Mouse (Mus musculus) hindbrain, embryonic 12.5 days (tissue): Measurements from ENCODE around the gene Axin2. TPM values are rescaled to one million over a fixed set of nuclear protein-coding genes. Genes with fewer than 3 reads are reported as not detected.

Experiments used
- ATAC-seq: fragments of 200-750 bp; cut with Nextera tagmentation; 2 replicates; pipeline ENCODE4 v1.8.0; 2017; ENCODE audit warnings: moderate TSS enrichment; ENCODE audit not compliant: low FRiP score
- H3K27ac ChIP-seq: fragments of 300-500 bp; sonication (generic); 2 replicates; pipeline ENCODE4 v1.5.1; 2016; ENCODE audit warnings: mild to moderate bottlenecking
- H3K27me3 ChIP-seq: fragments of 300-500 bp; sonication (generic); 2 replicates; pipeline ENCODE4 v1.6.1; 2016; ENCODE audit warnings: mild to moderate bottlenecking
- H3K36me3 ChIP-seq: fragments of 300-500 bp; sonication (generic); 2 replicates; pipeline ENCODE4 v1.6.1; 2016; ENCODE audit warnings: mild to moderate bottlenecking
- H3K4me1 ChIP-seq: fragments of 300-500 bp; sonication (generic); 2 replicates; pipeline ENCODE4 v1.6.1; 2016
- H3K4me2 ChIP-seq: fragments of 300-500 bp; sonication (generic); replicated peaks from 2 replicates; pipeline ENCODE4 v1.6.1; 2016; ENCODE audit warnings: mild to moderate bottlenecking
- H3K4me3 ChIP-seq: fragments of 300-500 bp; sonication (generic); 2 replicates; pipeline ENCODE4 v1.5.1; 2016; ENCODE audit warnings: mild to moderate bottlenecking
- H3K9ac ChIP-seq: fragments of 300-500 bp; sonication (generic); 2 replicates; pipeline ENCODE4 v1.6.1; 2016; ENCODE audit warnings: mild to moderate bottlenecking, moderate library complexity
- H3K9me3 ChIP-seq: fragments of 300-500 bp; sonication (generic); replicated peaks from 2 replicates; pipeline ENCODE4 v1.6.1; 2016; ENCODE audit warnings: mild to moderate bottlenecking
- WGBS: fragments of 180-500 bp; shearing (Covaris S2); methylation state at CpG from one replicate; pipeline ENCODE4 v1.1.7; 2016; 5-methylcytosine and 5-hydroxymethylcytosine counted together
- polyA plus RNA-seq: library from polyadenylated mRNA; unstranded; fragments of >200 nt; fragmentation: Nextera tagmentation; extraction: Ambion mirVana; gene quantifications from 2 replicates; pipeline ENCODE4 v1.2.1, GENCODE M21; 2016

The Axin2 gene
- polyA plus RNA-seq, 1 experiment from 2014 or later: 20.3 TPM

DNA sequence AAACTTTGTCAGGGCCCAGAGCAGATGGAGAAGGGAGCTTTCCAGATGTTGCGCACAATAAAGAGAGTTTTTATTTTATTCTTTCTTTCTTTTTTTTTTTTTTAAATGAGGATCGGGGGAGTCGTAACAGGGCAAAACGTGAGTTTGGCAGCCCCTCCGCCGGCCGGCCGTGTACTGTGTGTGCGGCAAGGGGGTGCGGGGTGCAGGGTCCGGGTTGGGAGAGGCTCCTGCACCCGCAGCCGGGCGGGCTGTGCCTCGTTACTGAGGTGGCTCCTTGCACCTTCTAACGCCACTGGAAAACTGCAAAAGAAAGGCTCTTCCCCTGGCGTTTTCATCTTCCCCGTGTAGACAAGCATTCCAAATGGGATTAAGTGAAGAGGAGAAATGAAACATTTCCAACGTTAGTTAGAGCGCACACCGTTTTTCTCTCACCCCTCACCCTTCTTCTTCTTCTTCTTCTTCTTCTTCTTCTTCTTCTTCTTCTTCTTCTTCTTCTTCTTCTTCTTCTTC lies 28.2 kb upstream of the Axin2 start:
- peak overlapping the region; percentile 26 for H3K4me3 ChIP-seq
- WGBS: 3% methylated on average over 21 of the region's 21 CpGs
- H3K27me3 ChIP-seq: peaks cover 9% of the 10 kb centered on the region; the same call in 1 of the 2 replicates
- ATAC-seq: no peak
- H3K4me2 ChIP-seq: peak overlapping the region; percentile 60
- H3K9me3 ChIP-seq: no peaks in the 10 kb centered on the region
- no peaks in the 10 kb centered on the region for H3K36me3 ChIP-seq
- H3K9ac ChIP-seq: peak overlapping the region; percentile 39; the same call in 1 of the 2 replicates
- 0 out of 2 replicates have a peak overlapping the region, but pooled peaks have one; percentile 49 for H3K27ac ChIP-seq
- peaks cover 25% of the 10 kb centered on the region for H3K4me1 ChIP-seq

DNA sequence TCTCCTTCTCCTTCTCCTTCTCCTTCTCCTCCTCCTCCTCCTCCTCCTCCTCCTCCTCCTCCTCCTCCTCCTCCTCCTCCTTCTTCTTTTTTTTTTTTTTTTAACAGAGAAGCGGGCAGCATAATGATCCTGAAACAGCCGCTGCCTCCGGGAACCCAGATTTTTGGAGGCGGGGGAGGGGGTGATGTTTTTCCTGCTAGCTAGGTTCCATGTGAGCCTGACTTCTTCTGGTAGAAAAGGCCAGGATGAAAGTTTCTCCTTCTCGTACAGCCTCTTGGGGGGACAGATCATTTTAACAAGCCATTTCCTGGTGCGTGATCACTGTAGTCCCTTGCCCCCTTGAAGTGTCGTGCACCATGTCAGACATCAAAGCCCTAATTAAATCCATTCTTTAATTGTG lies 27.7 kb upstream of the Axin2 start:
- Histone ChIP-seq H3K4me2 (no peak overlapping the region), H3K27ac (no peak overlapping the region), H3K4me1 (peaks cover 25% of the 10 kb centered on the region), H3K36me3 (no peaks in the 10 kb centered on the region), H3K9me3 (no peaks in the 10 kb centered on the region), H3K9ac (no peak overlapping the region), H3K27me3 (peaks cover 9% of the 10 kb centered on the region; the same call in 1 of the 2 replicates), H3K4me3 (no peak overlapping the region)
- WGBS: 12% methylated on average over 6 of the region's 7 CpGs
- no peak for ATAC-seq

DNA sequence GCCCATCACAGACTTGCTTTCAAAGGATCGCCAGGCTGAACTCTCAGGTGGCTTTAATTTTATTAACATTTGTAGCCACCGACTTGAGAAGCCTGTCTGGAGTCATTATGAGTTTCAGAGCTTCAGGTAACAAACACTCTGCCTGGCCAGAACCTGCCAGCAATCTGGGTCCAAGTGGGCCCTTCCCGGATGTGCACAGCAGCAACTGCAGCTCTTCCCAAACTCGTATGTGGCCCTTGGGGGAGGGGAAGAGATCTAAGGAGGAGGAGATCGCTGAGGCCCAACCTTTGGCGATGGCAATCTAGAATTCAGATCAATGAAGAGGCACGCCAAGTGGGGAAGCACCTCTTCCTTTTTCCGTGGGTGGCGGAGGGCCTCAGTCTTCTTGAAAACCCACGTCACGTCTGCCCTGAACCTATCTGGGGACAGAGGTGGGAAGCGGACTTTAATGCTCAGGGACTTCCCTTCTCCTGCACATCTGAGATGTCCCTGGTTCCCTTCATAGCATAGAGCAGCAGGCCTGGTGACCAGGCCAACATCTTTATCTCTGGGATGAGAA lies 26.8 kb upstream of the Axin2 start:
- Histone ChIP-seq H3K27me3 (peaks cover 9% of the 10 kb centered on the region; the same call in 1 of the 2 replicates), H3K36me3 (no peaks in the 10 kb centered on the region), H3K27ac (no peak overlapping the region), H3K9ac (no peak overlapping the region), H3K9me3 (no peaks in the 10 kb centered on the region), H3K4me1 (peaks cover 25% of the 10 kb centered on the region), H3K4me2 (no peak overlapping the region), H3K4me3 (no peak overlapping the region)
- WGBS: 47% methylated on average over 12 of the region's 12 CpGs
- ATAC-seq: no peak

DNA sequence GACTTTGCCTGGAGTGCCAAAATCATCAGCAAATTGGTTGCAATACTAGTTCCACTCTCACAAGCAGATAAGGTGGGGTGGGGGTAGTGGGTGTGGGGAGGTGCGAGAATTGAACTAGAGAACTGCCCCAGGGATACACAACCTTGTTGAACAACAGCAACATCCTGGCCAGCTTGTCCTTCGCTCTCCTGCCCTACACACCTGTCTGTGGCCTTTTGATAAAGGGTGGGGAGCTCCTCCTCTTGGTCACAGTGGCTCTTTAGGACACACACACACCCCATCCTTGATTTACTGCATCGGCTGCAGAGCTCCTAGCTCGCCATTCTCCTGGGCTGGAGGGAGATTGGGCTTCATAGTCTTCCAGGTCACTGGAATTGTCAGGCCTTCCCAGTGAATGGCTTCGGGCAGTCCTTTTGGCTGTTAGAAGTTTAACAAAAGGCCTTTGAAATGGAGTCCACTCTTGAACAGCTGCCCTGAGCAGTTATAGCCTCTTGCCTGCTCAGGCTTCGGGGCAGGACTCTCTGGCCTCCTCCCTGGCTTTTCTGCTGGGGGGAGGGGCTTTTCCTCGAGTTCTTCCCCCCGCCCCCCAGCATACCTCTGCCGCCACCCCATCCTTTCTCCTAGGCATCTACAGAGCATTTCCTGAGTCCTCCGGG lies 26.2 kb upstream of the Axin2 start:
- ATAC-seq: no peak
- Histone ChIP-seq H3K4me3 (no peak overlapping the region), H3K27ac (0 out of 2 replicates have a peak overlapping the region, but pooled peaks have one; percentile 17), H3K36me3 (no peaks in the 10 kb centered on the region), H3K4me1 (peaks cover 25% of the 10 kb centered on the region), H3K9me3 (no peaks in the 10 kb centered on the region), H3K27me3 (peaks cover 9% of the 10 kb centered on the region; the same call in 1 of the 2 replicates), H3K4me2 (no peak overlapping the region), H3K9ac (no peak overlapping the region)
- 28% methylated on average over 10 of the region's 10 CpGs for WGBS

DNA sequence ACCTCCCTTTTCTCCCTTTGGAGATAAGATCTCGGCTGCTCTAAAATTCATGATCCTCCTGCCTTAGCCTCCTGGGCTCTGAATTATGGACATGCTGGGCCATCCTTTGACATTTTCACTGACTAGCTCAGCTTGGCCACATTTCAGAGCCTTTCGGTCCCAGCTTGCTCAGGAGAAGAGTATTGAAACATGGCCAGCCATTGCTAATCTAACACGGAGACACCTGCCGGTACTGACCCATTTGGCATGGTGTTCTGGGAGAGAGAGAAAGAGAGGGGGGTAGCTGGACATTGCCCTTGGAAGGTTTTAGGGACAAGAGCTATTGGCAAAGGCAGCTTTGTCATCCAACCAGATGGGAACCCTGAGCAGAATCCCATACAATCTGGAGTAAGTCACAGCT lies 23.1 kb upstream of the Axin2 start:
- no peak overlapping the region for H3K4me2 ChIP-seq
- no peak for ATAC-seq
- H3K9me3 ChIP-seq: no peaks in the 10 kb centered on the region
- no peak overlapping the region for H3K9ac ChIP-seq
- H3K27me3 ChIP-seq: peaks cover 9% of the 10 kb centered on the region; the same call in 1 of the 2 replicates
- WGBS: 93% methylated on average over 4 of the region's 4 CpGs
- H3K4me1 ChIP-seq: peaks cover 11% of the 10 kb centered on the region
- H3K4me3 ChIP-seq: no peak overlapping the region
- H3K27ac ChIP-seq: no peak overlapping the region
- no peaks in the 10 kb centered on the region for H3K36me3 ChIP-seq

DNA sequence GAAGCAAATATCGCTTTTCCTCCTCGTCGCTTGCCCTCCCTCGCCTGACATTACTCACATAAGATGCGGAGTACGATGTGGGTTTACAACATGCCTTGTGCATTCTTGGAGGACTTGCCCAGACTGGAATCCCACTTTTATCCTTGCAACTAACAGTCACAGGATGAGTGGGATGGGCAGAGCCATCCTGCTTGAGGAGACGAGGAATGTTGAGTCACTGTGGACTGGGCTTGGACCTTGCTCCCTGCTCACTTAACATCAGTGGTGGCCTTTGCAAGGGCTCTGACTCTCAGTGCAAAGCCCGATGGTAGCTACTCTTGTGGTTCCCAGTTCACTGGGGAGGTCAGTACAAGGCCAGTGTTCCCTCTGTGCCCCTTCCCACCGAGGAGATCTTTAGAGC lies 22.1 kb upstream of the Axin2 start:
- 82% methylated on average over 9 of the region's 9 CpGs for WGBS
- ATAC-seq: no peak
- Histone ChIP-seq H3K4me3 (no peak overlapping the region), H3K27me3 (peaks cover 9% of the 10 kb centered on the region; the same call in 1 of the 2 replicates), H3K36me3 (no peaks in the 10 kb centered on the region), H3K4me2 (no peak overlapping the region), H3K9me3 (no peaks in the 10 kb centered on the region), H3K4me1 (peaks cover 11% of the 10 kb centered on the region), H3K27ac (no peak overlapping the region), H3K9ac (no peak overlapping the region)

DNA sequence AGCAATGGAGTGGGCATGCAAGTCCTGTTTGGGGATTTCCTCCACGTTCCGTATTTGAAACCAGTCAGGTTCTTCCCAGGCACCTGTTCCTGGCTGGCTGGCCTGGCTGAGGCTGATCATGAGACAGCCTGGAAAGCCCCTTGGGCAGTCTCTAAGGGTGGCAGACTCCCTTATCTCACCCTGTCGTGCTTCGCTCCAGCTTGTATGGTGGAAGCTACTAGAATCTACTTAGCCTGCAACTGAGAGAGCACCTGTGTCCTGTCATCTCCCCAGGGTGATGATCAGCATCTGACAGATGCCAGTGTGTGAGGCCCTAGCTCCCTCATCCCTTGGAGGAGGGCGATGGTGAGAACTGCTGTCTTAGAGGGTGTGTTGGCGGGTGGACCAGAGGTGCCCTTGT lies 21.7 kb upstream of the Axin2 start:
- H3K4me3 ChIP-seq: no peak overlapping the region
- no peak overlapping the region for H3K27ac ChIP-seq
- H3K9ac ChIP-seq: no peak overlapping the region
- H3K27me3 ChIP-seq: peaks cover 5% of the 10 kb centered on the region; the same call in 1 of the 2 replicates
- WGBS: 88% methylated on average over 6 of the region's 6 CpGs
- peaks cover 8% of the 10 kb centered on the region for H3K4me1 ChIP-seq
- no peaks in the 10 kb centered on the region for H3K9me3 ChIP-seq
- no peak overlapping the region for H3K4me2 ChIP-seq
- ATAC-seq: no peak
- H3K36me3 ChIP-seq: no peaks in the 10 kb centered on the region

DNA sequence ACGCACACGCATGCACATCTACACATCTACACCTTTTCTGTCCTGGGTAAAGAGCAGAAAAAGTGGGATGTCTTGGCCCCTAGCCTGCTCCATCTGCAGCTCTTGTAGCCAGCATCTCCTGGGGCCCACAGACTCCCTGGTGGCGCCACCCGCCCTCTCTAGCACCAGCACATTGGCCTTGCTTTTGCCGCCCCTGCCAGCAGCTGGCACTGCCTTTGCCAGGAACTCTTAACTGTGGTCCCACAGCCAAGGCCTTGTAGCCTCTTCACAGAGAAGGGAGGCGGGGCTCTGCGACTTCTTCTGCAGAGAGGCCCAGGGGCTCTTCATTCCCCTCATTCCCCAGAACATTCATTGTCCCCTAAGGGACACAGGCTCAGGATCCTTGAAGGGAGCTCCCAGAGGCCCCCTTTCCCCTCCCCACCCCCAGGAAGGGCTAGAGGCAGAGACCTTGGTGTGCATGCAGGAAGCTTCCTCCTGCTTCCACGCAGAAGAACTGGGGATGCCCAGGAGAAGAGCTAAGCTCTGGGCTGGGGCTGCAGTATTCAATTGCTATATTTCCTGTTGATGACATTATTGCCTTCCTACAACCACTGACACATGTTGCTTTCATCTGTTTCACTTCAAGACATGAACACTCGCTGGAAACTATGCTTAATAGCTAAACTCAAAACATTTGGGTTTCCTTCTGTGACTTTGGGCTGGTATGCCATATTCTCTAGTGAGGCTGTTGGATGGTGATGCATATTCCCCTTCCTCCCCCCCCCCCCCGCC lies 19.2 kb upstream of the Axin2 start:
- Histone ChIP-seq H3K36me3 (no peaks in the 10 kb centered on the region), H3K9me3 (no peaks in the 10 kb centered on the region), H3K4me1 (no peaks in the 10 kb centered on the region), H3K27ac (no peak overlapping the region), H3K27me3 (no peaks in the 10 kb centered on the region), H3K9ac (no peak overlapping the region), H3K4me3 (no peak overlapping the region), H3K4me2 (no peak overlapping the region)
- WGBS: 85% methylated on average over 9 of the region's 10 CpGs
- no peak for ATAC-seq

DNA sequence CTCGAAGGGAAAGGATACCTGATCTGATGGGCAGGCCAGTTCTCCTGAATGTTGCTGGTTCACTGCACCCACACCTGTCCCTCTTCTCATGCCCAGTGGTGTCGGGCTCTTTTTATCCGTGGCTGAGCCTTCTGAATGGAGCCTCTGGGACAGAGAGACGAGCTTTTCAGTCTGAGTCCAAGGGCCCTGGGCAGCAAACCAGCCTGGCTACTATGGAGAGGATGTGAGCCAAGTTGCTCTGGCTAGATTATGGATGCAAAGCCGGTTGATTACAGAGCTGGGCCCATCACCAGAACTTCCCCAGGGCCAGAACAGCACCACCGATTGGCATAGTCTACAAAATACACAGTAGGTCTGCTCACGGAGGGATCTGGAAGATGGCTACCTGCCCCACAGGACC lies 18.5 kb upstream of the Axin2 start:
- WGBS: 77% methylated on average over 7 of the region's 7 CpGs
- Histone ChIP-seq H3K4me3 (no peak overlapping the region), H3K4me2 (no peak overlapping the region), H3K27ac (no peak overlapping the region), H3K36me3 (no peaks in the 10 kb centered on the region), H3K4me1 (no peaks in the 10 kb centered on the region), H3K27me3 (no peaks in the 10 kb centered on the region), H3K9me3 (no peaks in the 10 kb centered on the region), H3K9ac (no peak overlapping the region)
- no peak for ATAC-seq

DNA sequence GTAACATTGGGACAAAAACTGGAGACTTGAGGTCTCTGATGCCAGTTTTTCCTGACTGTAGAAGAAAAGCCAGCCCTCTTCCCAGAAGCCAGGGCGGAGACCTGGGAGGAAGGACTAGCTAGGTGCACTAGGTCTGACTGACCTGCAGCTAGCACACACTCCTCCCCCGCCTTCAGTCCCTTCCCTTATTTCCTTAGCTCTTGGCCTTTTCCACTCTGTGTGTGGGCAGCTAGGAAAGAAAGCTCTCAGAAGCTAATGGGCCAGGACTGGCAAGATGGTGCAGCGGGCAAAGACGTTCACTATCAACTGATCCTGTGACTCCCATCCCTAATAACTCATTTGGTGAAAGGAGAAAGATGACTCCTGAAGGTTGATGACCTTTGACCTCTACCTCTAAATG lies 17.8 kb upstream of the Axin2 start:
- Histone ChIP-seq H3K36me3 (no peaks in the 10 kb centered on the region), H3K4me2 (no peak overlapping the region), H3K4me3 (no peak overlapping the region), H3K27me3 (no peaks in the 10 kb centered on the region), H3K4me1 (no peaks in the 10 kb centered on the region), H3K27ac (no peak overlapping the region; the same call in 1 of the 2 replicates), H3K9me3 (no peaks in the 10 kb centered on the region), H3K9ac (no peak overlapping the region)
- 76% methylated on average over 4 of the region's 4 CpGs for WGBS
- no peak for ATAC-seq

DNA sequence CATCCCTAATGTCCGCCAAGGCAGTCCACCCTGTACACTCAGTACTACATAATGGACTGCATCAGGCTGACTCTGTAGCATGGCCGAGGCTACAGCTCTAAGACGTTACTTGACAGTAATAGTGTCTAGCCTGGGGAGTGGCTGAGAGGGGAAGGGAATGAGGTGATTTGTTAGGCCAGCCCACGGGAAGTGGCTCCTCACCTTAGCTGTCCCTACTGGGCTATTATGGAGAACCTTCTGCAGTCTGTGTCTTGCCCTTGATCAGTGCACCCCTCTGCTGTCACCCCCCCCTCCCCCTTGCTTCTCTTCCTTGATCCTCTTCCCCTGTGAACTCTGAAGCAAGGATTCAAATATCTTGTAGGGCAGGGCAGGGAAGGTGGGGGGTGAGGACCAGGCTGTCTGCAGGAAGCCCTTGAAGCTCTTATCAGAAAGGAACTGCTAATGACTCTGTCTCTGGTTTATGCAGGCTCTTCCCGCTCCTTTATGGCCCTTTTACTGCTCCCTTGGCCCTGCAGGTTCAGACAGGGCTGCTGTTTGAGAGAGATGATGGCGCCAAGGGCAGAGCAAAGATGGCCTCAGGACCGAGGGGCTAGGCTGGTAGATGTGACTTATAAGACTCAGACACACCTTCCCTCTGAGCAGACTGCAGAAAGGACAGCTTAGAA lies 13.4 kb upstream of the Axin2 start:
- no peaks in the 10 kb centered on the region for H3K9me3 ChIP-seq
- WGBS: 76% methylated on average over 7 of the region's 7 CpGs
- no peak overlapping the region for H3K4me2 ChIP-seq
- ATAC-seq: no peak
- H3K4me3 ChIP-seq: no peak overlapping the region
- H3K27me3 ChIP-seq: peaks cover 19% of the 10 kb centered on the region
- H3K36me3 ChIP-seq: no peaks in the 10 kb centered on the region
- no peak overlapping the region for H3K9ac ChIP-seq
- H3K27ac ChIP-seq: no peak overlapping the region
- peaks cover 10% of the 10 kb centered on the region for H3K4me1 ChIP-seq
